Mouse (Mus musculus) intestine, postnatal 0 days (tissue): ENCODE measurements around the gene Git2. TPM values are rescaled to one million over a fixed set of nuclear protein-coding genes. Genes with fewer than 3 reads are reported as not detected.

Experiments
- ATAC-seq: fragments of 200-750 bp; cut with Nextera tagmentation; 2 replicates; pipeline ENCODE4 v1.8.0; 2017; ENCODE audit warnings: mild to moderate bottlenecking, moderate TSS enrichment, moderate library complexity
- H3K27ac ChIP-seq: fragments of 300-500 bp; sonication (generic); 2 replicates; pipeline ENCODE4 v1.5.1; 2014; ENCODE audit warnings: mild to moderate bottlenecking, low read depth, low read length, moderate library complexity
- H3K27me3 ChIP-seq: fragments of 300-500 bp; sonication (generic); replicated peaks from 2 replicates; pipeline ENCODE4 v1.6.1; 2014; ENCODE audit warnings: low read length, mixed read lengths; ENCODE audit not compliant: control insufficient read depth, insufficient read depth
- H3K36me3 ChIP-seq: fragments of 300-500 bp; sonication (generic); 2 replicates; pipeline ENCODE4 v1.6.1; 2014; ENCODE audit warnings: mild to moderate bottlenecking, moderate library complexity; ENCODE audit not compliant: control insufficient read depth, insufficient read depth
- H3K4me1 ChIP-seq: fragments of 300-500 bp; sonication (generic); replicated peaks from 2 replicates; pipeline ENCODE4 v1.6.1; 2014; ENCODE audit warnings: antibody characterized with exemption, low read length, mixed read lengths; ENCODE audit not compliant: control insufficient read depth, insufficient read depth
- H3K4me2 ChIP-seq: fragments of 300-500 bp; sonication (generic); replicated peaks from 2 replicates; pipeline ENCODE4 v1.6.1; 2014; ENCODE audit warnings: low read depth, mild to moderate bottlenecking, moderate library complexity
- H3K4me3 ChIP-seq: fragments of 300-500 bp; sonication (generic); 2 replicates; pipeline ENCODE4 v1.5.1; 2014; ENCODE audit warnings: low read depth, low read length
- H3K9ac ChIP-seq: fragments of 300-500 bp; sonication (generic); 2 replicates; pipeline ENCODE4 v1.6.1; 2014; ENCODE audit warnings: mild to moderate bottlenecking, low read depth, low read length
- H3K9me3 ChIP-seq: fragments of 300-500 bp; sonication (generic); 2 replicates; pipeline ENCODE4 v1.6.1; 2016; ENCODE audit warnings: mixed run types; ENCODE audit not compliant: control insufficient read depth
- CTCF ChIP-seq: sonication (generic); IDR thresholded peaks from 2 replicates; pipeline ENCODE4 v1.5.1; 2016; ENCODE audit warnings: low read depth, mild to moderate bottlenecking, control low read depth, antibody characterized with exemption, moderate library complexity
- WGBS: fragments of 180-500 bp; shearing (Covaris S2); extraction: QIAGEN DNeasy Blood & Tissue Kit; methylation state at CpG from one replicate; pipeline ENCODE4 v1.1.7; 2014; 5-methylcytosine and 5-hydroxymethylcytosine counted together
- polyA plus RNA-seq: library from polyadenylated mRNA; unstranded; fragments of >200 nt; fragmentation: Nextera tagmentation; extraction: Ambion mirVana; gene quantifications from 2 replicates; pipeline ENCODE4 v1.2.1, GENCODE M21; 2015

The Git2 gene
- 13.8 and 17.8 TPM in 2 replicates for polyA plus RNA-seq

GRCm38 (mm10) chr5:114775056-114775979 lies at the start of gene Git2:
Git2 (minus strand) TSS chr5:114775517.
- peak within 1 kb of the TSS; percentile 100 for H3K4me3 ChIP-seq
- ATAC-seq: peak; percentile 7; the same call in 1 of the 2 replicates
- TF ChIP-seq CTCF: peak; percentile 19; the same call in 1 of the 2 replicates
- H3K9ac ChIP-seq: peak within 1 kb of the TSS; percentile 86
- H3K27ac ChIP-seq: peak within 1 kb of the TSS; percentile 85
- no peaks in the 10 kb centered on the region for H3K36me3 ChIP-seq
- peak within 1 kb of the TSS; percentile 78 for H3K4me2 ChIP-seq
- no peaks in the 10 kb centered on the region for H3K4me1 ChIP-seq
- no peaks in the 10 kb centered on the region for H3K27me3 ChIP-seq
- H3K9me3 ChIP-seq: no peaks in the 10 kb centered on the region
- 1% methylated on average over 42 of the region's 63 CpGs for WGBS

DNA sequence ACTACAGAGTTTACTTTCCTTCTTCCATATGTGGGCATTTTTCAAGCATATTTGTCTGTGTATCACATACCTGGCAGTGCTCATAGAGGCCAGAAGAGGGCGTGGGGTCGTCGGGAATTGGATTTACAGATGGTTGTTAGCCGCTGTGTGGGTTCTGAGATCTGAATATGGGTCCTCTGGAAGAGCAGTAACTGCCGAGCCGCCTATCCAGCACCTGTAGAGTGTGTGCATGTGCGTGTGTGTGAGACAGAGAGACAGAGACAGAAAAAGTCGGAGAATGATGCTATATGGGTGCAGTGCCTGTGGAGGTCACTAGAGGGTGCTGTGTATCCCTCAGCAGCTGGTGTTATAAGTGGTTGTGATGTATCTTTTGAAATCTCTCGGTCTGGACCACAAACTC lies 48.9 kb upstream of the Git2 start:
- ATAC-seq: no peak
- H3K4me3 ChIP-seq: no peak overlapping the region
- H3K4me1 ChIP-seq: no peaks in the 10 kb centered on the region
- H3K36me3 ChIP-seq: no peaks in the 10 kb centered on the region
- no peaks in the 10 kb centered on the region for H3K27me3 ChIP-seq
- 23% methylated on average over 9 of the region's 9 CpGs for WGBS
- no peak overlapping the region for H3K9ac ChIP-seq
- H3K27ac ChIP-seq: 0 out of 2 replicates have a peak overlapping the region, but pooled peaks have one; percentile 28
- peak overlapping the region; percentile 83 for H3K4me2 ChIP-seq
- H3K9me3 ChIP-seq: no peaks in the 10 kb centered on the region
- peak; percentile 84 for TF ChIP-seq CTCF

DNA sequence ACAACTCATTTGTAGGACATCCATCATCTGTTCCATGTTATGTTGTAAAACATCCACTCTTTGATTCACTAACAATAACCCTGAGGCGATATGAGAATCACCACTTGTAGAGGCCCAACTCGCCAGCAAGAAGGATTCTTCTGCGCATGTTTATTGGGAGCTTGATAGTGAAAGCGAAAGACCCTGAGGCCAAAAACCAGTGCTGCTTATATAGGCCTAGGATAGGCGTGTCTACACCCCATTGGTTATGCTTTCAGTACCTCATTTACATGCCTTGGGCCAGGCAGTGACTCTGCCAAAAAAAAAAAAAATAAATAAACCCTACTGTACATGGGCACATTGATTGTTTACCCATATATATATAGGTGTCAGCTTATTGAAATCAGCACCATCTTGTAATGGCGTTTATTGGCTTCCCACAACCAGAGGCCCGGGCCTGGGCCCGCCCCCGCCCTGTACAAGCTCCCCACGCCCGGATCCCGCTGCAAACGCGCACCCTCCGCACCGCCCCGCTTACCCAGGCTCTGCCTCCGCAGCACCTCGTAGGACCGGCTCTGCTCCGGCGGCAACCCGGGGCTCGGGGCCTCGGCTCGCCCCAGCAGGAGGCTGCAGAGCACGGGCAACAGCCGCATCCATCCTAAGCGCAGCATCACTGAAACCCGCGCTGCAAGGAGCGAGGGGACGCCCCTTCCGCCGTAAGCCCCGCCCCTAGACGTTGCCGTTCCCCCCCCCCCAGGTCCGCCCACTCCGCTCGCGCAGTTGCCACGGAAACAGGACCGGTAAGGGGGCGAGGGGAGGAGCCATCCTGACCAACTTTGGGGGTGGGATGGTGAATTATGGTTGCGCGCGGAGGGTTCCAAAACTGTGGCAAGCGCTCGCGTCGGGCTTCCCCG lies 47.7 kb upstream of the Git2 start, which contains the start of gene 1500011B03Rik:
TSS of gene 1500011B03Rik (minus strand) at position 673 of the 893 bp plus-strand sequence.
- Histone ChIP-seq H3K4me3 (peak within 1 kb of the TSS; percentile 57), H3K27me3 (no peaks in the 10 kb centered on the region), H3K4me1 (no peaks in the 10 kb centered on the region), H3K36me3 (no peaks in the 10 kb centered on the region), H3K9me3 (no peaks in the 10 kb centered on the region), H3K9ac (peak within 1 kb of the TSS; percentile 51), H3K4me2 (peak within 1 kb of the TSS; percentile 83), H3K27ac (0 out of 2 replicates have a peak within 1 kb of the TSS, but pooled peaks have one; percentile 28)
- TF ChIP-seq CTCF: no peak
- 9% methylated on average over 53 of the region's 53 CpGs for WGBS
- peak; percentile 25 for ATAC-seq

GRCm38 (mm10) chr5:114818124-114818523 lies 42.8 kb upstream of the Git2 start:
- 73% methylated on average over 10 of the region's 11 CpGs for WGBS
- H3K4me3 ChIP-seq: no peak overlapping the region
- no peak overlapping the region for H3K4me2 ChIP-seq
- no peak overlapping the region for H3K9ac ChIP-seq
- no peaks in the 10 kb centered on the region for H3K4me1 ChIP-seq
- H3K27me3 ChIP-seq: no peaks in the 10 kb centered on the region
- no peak overlapping the region for H3K27ac ChIP-seq
- no peak for ATAC-seq
- no peaks in the 10 kb centered on the region for H3K9me3 ChIP-seq
- TF ChIP-seq CTCF: no peak
- H3K36me3 ChIP-seq: no peaks in the 10 kb centered on the region

DNA sequence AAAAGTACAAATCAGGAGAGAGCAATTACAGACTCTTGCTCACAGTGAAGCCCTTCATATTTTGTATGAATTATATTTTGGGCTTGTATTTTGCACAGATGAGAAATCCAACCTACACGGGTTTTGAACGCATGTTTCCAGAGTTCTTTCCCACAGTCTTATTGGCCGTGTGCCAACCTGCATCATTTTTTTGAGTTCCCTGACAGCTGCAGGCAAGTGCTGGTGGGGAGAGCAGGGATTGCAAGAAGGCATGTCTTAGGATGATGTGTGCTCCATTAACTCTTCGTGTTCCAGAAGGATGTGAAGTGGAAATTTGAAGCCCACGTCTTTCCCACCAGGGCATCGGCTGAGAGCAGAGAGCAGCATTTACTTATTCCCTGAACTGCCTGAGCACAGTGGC lies 41.3 kb upstream of the Git2 start:
- H3K27ac ChIP-seq: no peak overlapping the region
- WGBS: 63% methylated on average over 6 of the region's 6 CpGs
- H3K9me3 ChIP-seq: no peaks in the 10 kb centered on the region
- no peak overlapping the region for H3K4me3 ChIP-seq
- ATAC-seq: no peak
- no peak for TF ChIP-seq CTCF
- no peak overlapping the region for H3K9ac ChIP-seq
- H3K4me1 ChIP-seq: no peaks in the 10 kb centered on the region
- no peaks in the 10 kb centered on the region for H3K36me3 ChIP-seq
- H3K4me2 ChIP-seq: no peak overlapping the region
- no peaks in the 10 kb centered on the region for H3K27me3 ChIP-seq
